Mouse (Mus musculus): ENCODE results near the gene Rab33b.
"Not testable (repeated sequence)": the region's sequence is repeated elsewhere in the genome, so short reads cannot be mapped to it uniquely, and the experiment has no call there.

Gene Rab33b

DNA sequence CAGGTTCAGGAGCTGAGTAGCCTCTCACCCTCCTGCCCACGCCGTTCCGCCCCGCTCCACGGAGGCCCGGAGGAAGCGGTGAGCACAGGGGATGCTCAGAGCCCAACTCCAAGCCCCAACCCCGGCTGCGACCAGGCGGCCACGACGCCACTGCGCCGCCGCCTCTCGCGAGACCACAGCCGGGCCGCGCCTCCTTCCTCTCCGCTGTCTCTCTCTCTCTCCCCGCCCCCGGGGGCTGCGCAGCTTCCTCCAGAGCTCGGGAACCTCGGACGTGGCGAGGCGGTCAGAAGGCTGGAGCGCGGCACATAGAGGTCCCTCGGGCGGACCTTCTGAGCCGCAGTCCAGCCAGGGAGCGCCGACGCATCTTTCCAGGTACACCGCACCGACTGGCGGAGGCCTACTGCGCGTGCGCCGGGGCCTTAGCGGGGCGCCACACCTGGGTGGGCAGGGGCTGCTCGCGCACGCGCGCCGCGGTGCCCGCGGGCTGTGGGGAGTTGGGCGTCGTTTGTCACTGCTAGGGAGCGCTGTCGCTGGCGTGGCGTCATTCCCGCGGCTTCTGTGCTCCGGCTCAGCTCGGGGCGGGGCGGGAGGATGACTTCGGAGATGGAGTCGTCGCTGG lies at the start of gene Rab33b:
TSS of gene Rab33b (plus strand) at position 180 of the 619 bp plus-strand sequence.
- CTCF ChIA-PET: no interaction called here

DNA sequence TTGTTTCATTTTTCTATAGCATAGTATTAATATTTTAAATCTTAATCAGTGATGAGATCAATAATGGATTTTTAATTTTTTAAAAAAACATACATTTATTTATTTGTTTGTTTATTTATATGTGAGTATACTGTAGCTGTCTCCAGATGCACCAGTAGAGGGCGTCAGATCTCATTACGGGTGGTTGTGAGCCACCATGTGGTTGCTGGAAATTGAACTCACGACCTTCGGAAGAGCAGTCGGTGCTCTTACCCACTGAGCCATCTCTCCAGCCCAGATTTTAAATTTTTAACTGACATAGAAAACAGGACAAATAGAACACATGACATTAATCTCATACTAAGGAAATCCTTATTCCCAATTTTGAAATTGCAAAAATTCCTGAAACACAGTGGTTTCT lies 49.4 kb upstream of the Rab33b start:
- CTCF ChIA-PET: not testable (repeated sequence)

- CTCF ChIA-PET: no interaction called here
Measured at GRCm38 (mm10) chr3:51434871-51435595, 48.7 kb upstream of the Rab33b start.

- CTCF ChIA-PET: no interaction called here
Measured at GRCm38 (mm10) chr3:51468530-51468929, 15.2 kb upstream of the Rab33b start.

DNA sequence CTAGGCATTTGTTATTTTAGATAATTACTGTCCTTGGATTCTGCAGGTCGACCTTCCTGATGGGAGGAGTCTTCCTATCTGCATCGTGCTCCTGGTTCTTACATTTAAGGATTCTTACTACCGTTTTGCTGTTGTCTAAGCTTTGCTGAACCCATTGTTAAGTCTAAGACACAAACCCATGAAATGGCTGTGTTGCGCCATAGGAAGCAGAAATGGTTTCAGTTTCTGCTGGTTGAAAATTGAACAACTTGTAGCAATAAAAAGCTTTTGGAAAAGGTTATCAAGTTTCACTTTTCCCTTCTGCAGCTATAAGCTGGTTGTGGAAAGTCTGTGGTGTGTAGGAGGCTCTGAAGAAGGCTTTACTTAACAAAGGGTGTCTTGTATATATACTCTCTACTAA lies 8.0 kb upstream of the Rab33b start:
- CTCF ChIA-PET: no interaction called here

DNA sequence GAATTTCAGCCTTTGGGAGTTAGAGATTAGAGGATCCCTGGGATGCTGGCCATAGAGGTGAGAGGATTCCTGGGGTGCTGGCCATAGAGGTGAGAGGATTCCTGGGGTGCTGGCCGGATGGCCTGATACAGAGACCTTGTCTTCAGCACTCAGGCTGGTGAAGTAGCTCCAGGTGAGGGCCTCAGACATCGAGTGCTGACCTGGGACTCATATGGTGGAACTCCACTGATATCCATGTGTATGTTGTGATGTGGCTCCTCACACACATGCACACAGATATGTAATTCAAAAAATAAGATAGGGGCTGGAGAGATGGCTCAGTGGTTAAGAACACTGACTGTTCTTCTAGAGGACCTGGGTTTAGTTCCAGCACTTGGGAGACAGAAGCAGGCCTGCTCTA lies 3.8 kb upstream of the Rab33b start:
- CTCF ChIA-PET: interaction anchor here (0.5 to 0.7 kb wide), 3 partner anchors 30 to 167 kb away, joined by 3 to 8 read pairs (median 3); no protein-coding TSS in a partner anchor

- CTCF ChIA-PET: interaction anchor here (0.6 to 0.7 kb wide), 4 partner anchors 53 to 502 kb away, joined by 3 to 4 read pairs (median 4); no protein-coding TSS in a partner anchor
Measured at GRCm38 (mm10) chr3:51481059-51481458, 2.7 kb upstream of the Rab33b start.

DNA sequence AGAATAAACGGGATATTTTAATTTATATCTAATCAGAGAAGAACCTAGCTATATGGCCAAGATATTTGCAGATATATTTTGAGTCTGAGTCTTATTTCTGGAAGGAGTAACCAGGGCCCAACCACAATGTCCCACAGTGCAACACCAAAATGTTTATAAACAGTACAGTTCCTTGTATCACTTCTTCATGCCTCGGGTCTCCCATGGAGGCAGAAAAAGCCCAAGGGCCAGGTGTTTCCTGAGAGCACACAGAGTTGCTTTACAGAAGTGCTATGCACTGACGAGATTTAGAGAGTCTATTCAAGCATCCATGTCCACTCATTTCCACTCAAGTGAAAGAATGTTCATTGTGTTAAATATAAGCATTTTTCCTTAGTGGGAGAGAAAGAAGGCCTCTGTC lies 1.8 kb upstream of the Rab33b start:
- CTCF ChIA-PET: no interaction called here

GRCm38 (mm10) chr3:51482781-51483180 lies 939 bp upstream of the Rab33b start:
- CTCF ChIA-PET: interaction anchor here (0.7 kb wide), 1 partner anchor 122 kb away, joined by 3 read pairs; no protein-coding TSS in a partner anchor

DNA sequence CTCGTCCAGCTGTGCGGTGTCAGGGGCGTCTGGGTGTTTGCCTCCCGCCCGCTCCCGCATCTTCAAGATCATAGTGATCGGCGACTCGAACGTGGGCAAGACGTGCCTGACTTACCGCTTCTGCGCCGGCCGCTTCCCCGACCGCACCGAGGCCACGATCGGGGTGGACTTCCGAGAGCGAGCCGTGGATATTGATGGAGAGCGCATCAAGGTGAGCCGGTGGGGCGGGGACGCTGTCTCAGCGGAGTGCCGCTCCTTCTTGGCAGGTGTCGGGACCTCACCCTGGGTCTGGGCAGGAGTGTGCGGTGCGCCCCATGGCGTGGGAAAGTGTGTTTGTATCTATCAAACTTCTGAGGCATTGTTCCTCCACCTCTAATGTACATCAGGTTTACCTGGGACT lies 650 bp downstream of the Rab33b start:
- CTCF ChIA-PET: no interaction called here

- CTCF ChIA-PET: no interaction called here
Measured at GRCm38 (mm10) chr3:51485347-51485746, 1.6 kb downstream of the Rab33b start.

- CTCF ChIA-PET: no interaction called here
Measured at GRCm38 (mm10) chr3:51486491-51487195, 2.9 kb downstream of the Rab33b start.

- CTCF ChIA-PET: no interaction called here
Measured at GRCm38 (mm10) chr3:51490088-51490753, 6.5 kb downstream of the Rab33b start.

GRCm38 (mm10) chr3:51493272-51493838 lies 9.6 kb downstream of the Rab33b start:
- CTCF ChIA-PET: no interaction called here

DNA sequence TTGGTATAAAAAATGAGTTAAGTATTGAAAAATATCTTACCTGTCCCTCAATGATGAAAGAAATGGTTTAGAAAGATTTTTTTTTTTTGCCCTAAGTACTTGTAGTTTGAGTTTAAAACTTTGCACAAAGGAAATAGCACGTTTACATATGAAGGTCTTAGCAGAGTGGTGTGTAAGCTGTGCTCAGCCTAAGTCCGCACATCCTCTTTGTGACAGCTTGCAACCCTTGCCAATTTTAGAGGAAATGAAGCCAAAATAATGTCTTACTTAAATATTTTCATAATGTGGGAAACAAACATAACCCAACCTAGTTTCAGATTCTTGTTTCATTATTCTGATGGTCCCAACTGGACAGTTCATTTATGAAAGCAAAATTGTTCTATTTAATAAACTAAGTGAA lies 10.7 kb downstream of the Rab33b start:
- CTCF ChIA-PET: no interaction called here

DNA sequence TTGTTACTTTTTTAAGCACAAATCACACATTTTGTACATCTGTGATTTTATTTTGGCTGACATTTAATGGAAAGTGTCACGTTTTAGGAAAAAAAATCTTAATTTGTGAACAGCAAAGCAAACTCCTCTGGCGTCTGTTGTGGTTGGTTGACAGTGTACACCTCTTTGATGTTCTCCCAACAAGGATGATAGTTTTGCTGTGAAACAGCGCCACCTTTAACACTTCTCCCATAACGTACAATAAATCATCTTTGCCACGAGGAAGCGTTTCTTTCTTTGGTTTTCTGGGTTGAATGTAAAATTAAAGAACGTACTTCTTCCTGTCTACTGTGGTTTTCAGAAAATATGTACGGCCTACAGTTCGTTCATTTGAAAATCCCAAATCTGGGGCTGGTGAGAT lies 11.9 kb downstream of the Rab33b start:
- CTCF ChIA-PET: interaction anchor here (0.9 kb wide), 1 partner anchor 147 kb away, joined by 5 read pairs; no protein-coding TSS in a partner anchor

- CTCF ChIA-PET: no interaction called here
Measured at GRCm38 (mm10) chr3:51497978-51498377, 14.3 kb downstream of the Rab33b start.

- CTCF ChIA-PET: no interaction called here
Measured at GRCm38 (mm10) chr3:51498659-51499058, 14.9 kb downstream of the Rab33b start.

- CTCF ChIA-PET: no interaction called here
Measured at GRCm38 (mm10) chr3:51499876-51500275, 16.2 kb downstream of the Rab33b start.

DNA sequence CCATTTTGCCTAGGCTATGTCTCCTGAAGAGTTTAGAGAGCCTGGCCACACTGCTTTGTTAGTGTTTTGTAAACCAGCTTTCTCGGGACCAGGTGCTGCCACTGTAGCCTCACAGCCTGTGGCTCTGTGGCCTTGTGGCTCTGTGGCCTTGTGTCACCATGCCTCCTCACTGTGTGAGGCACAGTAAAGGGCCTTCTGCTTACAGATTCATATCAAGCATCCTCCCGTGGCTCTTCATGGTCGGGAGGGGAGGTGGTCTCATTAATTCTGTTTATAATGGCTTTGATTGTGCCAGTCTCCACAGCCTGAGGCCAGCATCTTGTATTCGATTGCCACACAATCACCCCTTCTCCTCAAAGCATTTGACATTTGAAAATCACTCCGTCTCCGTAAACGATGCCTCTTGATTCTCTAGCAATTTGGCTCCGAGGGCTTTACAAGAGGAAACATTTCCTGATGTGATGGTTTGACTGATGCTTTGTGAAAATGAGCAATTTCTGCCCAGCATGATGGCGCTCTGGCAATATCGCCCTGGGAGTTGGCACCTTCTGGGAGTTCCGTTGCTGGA lies 20.7 kb downstream of the Rab33b start:
- CTCF ChIA-PET: interaction anchor here (0.9 kb wide), 1 partner anchor 782 kb away, joined by 3 read pairs; no protein-coding TSS in a partner anchor

DNA sequence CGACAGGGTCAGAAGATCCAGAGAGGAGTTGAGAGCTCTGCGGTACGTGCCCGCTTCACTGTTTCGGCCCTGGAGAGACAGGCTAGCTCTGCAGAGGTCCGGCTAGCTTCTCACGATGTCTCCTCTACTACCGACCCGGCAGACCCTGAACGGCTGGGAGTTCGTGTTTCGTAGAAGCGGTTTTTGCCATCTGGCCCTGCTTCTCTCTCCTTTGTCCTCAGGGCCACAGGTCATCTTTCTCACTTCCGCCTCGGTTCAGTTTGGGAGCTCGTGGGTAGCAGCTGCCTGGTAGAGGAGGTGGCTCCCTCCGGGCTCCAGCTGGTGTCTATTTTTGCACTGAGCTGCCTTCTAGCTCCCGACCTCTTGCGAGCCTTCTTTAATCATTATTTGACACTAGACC lies 21.7 kb downstream of the Rab33b start:
- CTCF ChIA-PET: interaction anchor here (0.9 kb wide), 1 partner anchor 781 kb away, joined by 3 read pairs; no protein-coding TSS in a partner anchor

Data from spleen, embryonic (tissue).